Mouse (Mus musculus): ENCODE results near the gene Tbcb.

- TF ChIP-seq GATA1 (IDR thresholded peaks at IDR 0.05; ENCODE audit: borderline replicate concordance, low read length) = no peak
- TF ChIP-seq FLI1 (IDR thresholded peaks at IDR 0.05; ENCODE audit: low read length) = no peak
Measured at GRCm38 (mm10) chr7:30251956-30252954, 20.2 kb upstream of the Tbcb start.

All from megakaryocyte, embryonic 14.5 days (primary cell).